Mouse (Mus musculus) forebrain, postnatal 0 days (tissue): Measurements from ENCODE around the gene Hoxd3. TPM values are rescaled to one million over a fixed set of nuclear protein-coding genes. Genes with fewer than 3 reads are reported as not detected.

ENCODE experiments used
- ATAC-seq: fragments of 200-750 bp; cut with Nextera tagmentation; 2 replicates; pipeline ENCODE4 v1.8.0; 2017; ENCODE audit warnings: mild to moderate bottlenecking, moderate library complexity
- DNase-seq: peaks from one replicate; pipeline ENCODE4 v3.0.0-alpha.2; 2015
- H3K27ac ChIP-seq: fragments of 300-500 bp; sonication (generic); 2 replicates; pipeline ENCODE4 v1.5.1; 2014; ENCODE audit warnings: low read depth, mild to moderate bottlenecking, antibody characterized with exemption, low read length, moderate library complexity, mixed read lengths
- H3K27me3 ChIP-seq: fragments of 300-500 bp; sonication (generic); 2 replicates; pipeline ENCODE4 v1.6.1; 2014; ENCODE audit warnings: mild to moderate bottlenecking, low read length, mixed read lengths; ENCODE audit not compliant: insufficient read depth
- H3K36me3 ChIP-seq: fragments of 300-500 bp; sonication (generic); 2 replicates; pipeline ENCODE4 v1.6.1; 2014; ENCODE audit warnings: mild to moderate bottlenecking, moderate library complexity; ENCODE audit not compliant: insufficient read depth
- H3K4me1 ChIP-seq: fragments of 300-500 bp; sonication (generic); 2 replicates; pipeline ENCODE4 v1.6.1; 2014; ENCODE audit warnings: antibody characterized with exemption; ENCODE audit not compliant: insufficient read depth
- H3K4me2 ChIP-seq: fragments of 300-500 bp; sonication (generic); 2 replicates; pipeline ENCODE4 v1.6.1; 2014; ENCODE audit warnings: low read depth, mild to moderate bottlenecking, moderate library complexity
- H3K4me3 ChIP-seq: fragments of 300-500 bp; sonication (generic); 2 replicates; pipeline ENCODE4 v1.5.1; 2014; ENCODE audit warnings: low read depth, low read length, mixed read lengths
- H3K9ac ChIP-seq: fragments of 300-500 bp; sonication (generic); 2 replicates; pipeline ENCODE4 v1.6.1; 2014; ENCODE audit warnings: mild to moderate bottlenecking
- H3K9me3 ChIP-seq: fragments of 300-500 bp; sonication (generic); 2 replicates; pipeline ENCODE4 v1.6.1; 2016; ENCODE audit warnings: low read length
- CTCF ChIP-seq: sonication (generic); IDR thresholded peaks from 2 replicates; pipeline ENCODE4 v1.5.1; 2016; ENCODE audit warnings: antibody characterized with exemption, control low read depth, low read depth
- WGBS: fragments of 180-500 bp; shearing (Covaris S2); extraction: QIAGEN DNeasy Blood & Tissue Kit; methylation state at CpG from one replicate; pipeline ENCODE4 v1.1.7; 2014; 5-methylcytosine and 5-hydroxymethylcytosine counted together
- polyA plus RNA-seq: library from polyadenylated mRNA; unstranded; fragments of >200 nt; fragmentation: Nextera tagmentation; extraction: Ambion mirVana; gene quantifications from 2 replicates; pipeline ENCODE4 v1.2.1, GENCODE M21; 2015
- total RNA-seq: library from RNA; depleted of rRNA; stranded (reverse); fragments of >200 nt; gene quantifications from 2 replicates; pipeline ENCODE4 v1.2.3, GENCODE M21; 2014

The Hoxd3 gene
- total and polyA plus RNA-seq, 2 experiments from 2014 or later: not detected

DNA sequence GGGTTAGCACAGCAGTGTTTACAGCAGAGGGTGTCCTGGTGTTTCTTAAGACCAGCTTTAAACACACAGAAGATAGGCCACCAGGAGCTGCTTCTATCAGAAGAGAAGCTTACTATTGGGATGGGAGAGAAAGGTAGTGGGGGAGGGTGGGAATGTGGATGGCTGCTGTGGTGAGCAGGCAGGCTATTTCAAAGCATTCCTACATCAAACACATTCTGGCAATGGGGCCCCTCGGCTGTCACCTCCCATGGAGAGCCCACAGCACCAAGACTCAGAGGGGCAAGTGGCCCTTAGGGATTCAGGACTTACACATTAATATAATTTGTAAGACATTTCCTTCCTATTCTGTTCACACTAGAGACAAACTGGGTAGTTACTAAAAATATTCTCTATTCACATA is 48.4 kb downstream of the Hoxd3 start:
- no peak overlapping the region for H3K9ac ChIP-seq
- H3K4me2 ChIP-seq: no peak overlapping the region
- H3K9me3 ChIP-seq: 0 out of 2 replicates have a peak, but pooled peaks cover 3% of the 10 kb centered on the region
- no peak overlapping the region for H3K27ac ChIP-seq
- ATAC-seq (no peak), DNase-seq (no peak)
- 0 out of 2 replicates have a peak, but pooled peaks cover 3% of the 10 kb centered on the region for H3K4me1 ChIP-seq
- H3K36me3 ChIP-seq: no peaks in the 10 kb centered on the region
- H3K4me3 ChIP-seq: no peak overlapping the region
- WGBS: 0% methylated on average over 1 of the region's 1 CpGs
- no peak for TF ChIP-seq CTCF
- peaks cover 83% of the 10 kb centered on the region for H3K27me3 ChIP-seq

GRCm38 (mm10) chr2:74761941-74762340 is 50.2 kb downstream of the Hoxd3 start:
- 3% methylated on average over 13 of the region's 13 CpGs for WGBS
- ATAC-seq (no peak), DNase-seq (no peak)
- H3K9me3 ChIP-seq: no peaks in the 10 kb centered on the region
- no peak overlapping the region for H3K4me3 ChIP-seq
- no peaks in the 10 kb centered on the region for H3K36me3 ChIP-seq
- 0 out of 2 replicates have a peak, but pooled peaks cover 3% of the 10 kb centered on the region for H3K4me1 ChIP-seq
- H3K4me2 ChIP-seq: no peak overlapping the region
- H3K9ac ChIP-seq: no peak overlapping the region
- no peak for TF ChIP-seq CTCF
- H3K27me3 ChIP-seq: peaks cover 77% of the 10 kb centered on the region
- no peak overlapping the region for H3K27ac ChIP-seq

DNA sequence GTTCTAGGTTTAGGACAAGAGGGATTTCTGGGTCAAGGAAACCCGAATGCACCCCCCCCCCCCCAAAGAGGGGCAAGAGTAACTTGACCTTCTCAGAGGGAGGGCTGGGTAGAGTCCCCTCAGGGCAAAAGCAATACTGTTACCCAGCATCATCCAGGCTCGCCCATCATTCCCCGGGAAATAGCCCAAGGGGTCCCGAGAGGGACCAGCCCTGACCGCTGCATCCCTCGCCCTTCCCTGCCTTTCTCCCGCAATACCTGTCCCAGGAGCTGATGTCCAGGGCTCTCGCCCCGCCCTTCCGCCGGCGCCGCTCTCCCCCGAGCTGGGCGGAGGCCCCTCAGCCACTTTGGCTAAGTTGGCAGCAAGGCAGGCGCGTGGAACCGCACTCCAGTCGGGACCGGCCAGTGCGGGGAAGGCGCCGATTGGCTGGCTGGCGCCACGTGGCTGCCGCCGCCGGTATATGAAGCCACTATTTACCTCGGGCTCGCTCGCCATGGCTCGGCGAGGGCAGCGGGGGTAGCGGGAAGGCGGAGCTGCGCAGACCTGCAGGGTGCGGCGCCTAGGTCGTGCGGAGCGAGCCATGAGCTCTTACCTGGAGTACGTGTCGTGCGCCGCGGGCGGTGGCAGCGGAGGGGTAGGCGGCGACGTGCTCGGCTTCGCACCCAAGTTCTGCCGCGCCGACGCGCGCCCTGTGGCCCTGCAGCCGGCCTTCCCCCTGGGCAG is 51.0 kb downstream of the Hoxd3 start, which contains the start of gene Hoxd1:
Gene Hoxd1 (plus strand): TSS at position 459 of the 723 bp plus-strand sequence.
- no peak for TF ChIP-seq CTCF

GRCm38 (mm10) chr2:74763245-74763735 is 51.6 kb downstream of the Hoxd3 start:
- no peak for DNase-seq
- Histone ChIP-seq H3K27ac (no peak overlapping the region), H3K4me3 (peak overlapping the region; percentile 43), H3K4me2 (peak overlapping the region; percentile 90), H3K9me3 (no peaks in the 10 kb centered on the region), H3K9ac (0 out of 2 replicates have a peak overlapping the region, but pooled peaks have one; percentile 3), H3K36me3 (no peaks in the 10 kb centered on the region), H3K27me3 (peaks cover 65% of the 10 kb centered on the region), H3K4me1 (0 out of 2 replicates have a peak, but pooled peaks cover 3% of the 10 kb centered on the region)
- no peak for TF ChIP-seq CTCF
- ATAC-seq: peak; percentile 27; the same call in 1 of the 2 replicates
- 4% methylated on average over 47 of the region's 53 CpGs for WGBS

More for the DNA sequence above, 51.0 kb downstream of the Hoxd3 start, which contains the start of gene Hoxd1:
- Histone ChIP-seq H3K4me1 (0 out of 2 replicates have a peak, but pooled peaks cover 3% of the 10 kb centered on the region), H3K36me3 (no peaks in the 10 kb centered on the region), H3K27me3 (peaks cover 69% of the 10 kb centered on the region), H3K9ac (0 out of 2 replicates have a peak within 1 kb of the TSS, but pooled peaks have one; percentile 3), H3K4me3 (peak within 1 kb of the TSS; percentile 43), H3K27ac (no peak within 1 kb of the TSS), H3K4me2 (peak within 1 kb of the TSS; percentile 90), H3K9me3 (no peaks in the 10 kb centered on the region)
- under 1% methylated on average over 56 of the region's 61 CpGs for WGBS
- ATAC-seq (peak; percentile 58; the same call in 1 of the 2 replicates), DNase-seq (no peak)

GRCm38 (mm10) chr2:74763976-74764375 is 52.2 kb downstream of the Hoxd3 start:
- Histone ChIP-seq H3K27me3 (peaks cover 70% of the 10 kb centered on the region), H3K4me1 (0 out of 2 replicates have a peak, but pooled peaks cover 3% of the 10 kb centered on the region), H3K9me3 (no peaks in the 10 kb centered on the region), H3K27ac (no peak overlapping the region), H3K9ac (no peak overlapping the region), H3K4me2 (no peak overlapping the region), H3K4me3 (no peak overlapping the region), H3K36me3 (no peaks in the 10 kb centered on the region)
- no peak for TF ChIP-seq CTCF
- ATAC-seq (no peak), DNase-seq (no peak)
- WGBS: 50% methylated on average over 10 of the region's 10 CpGs

DNA sequence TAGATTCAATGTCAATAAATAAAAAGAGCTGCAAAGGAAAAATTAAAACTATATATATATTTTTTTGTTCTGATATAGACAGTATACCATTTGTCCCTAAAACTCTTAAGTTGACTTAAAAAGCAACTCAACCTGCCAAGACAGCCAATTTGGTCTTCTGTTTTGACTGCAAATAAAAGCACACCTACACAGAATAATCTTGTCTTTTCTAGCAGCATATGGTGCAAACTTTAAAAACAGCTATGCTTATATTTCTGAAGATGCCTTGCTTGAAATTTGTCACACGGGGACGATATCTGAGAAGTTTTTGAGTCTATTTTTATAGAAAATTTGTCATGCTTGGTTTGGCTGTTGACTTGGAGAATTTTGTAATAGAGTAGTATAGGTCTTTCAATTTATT is 62.6 kb downstream of the Hoxd3 start:
- H3K9me3 ChIP-seq: no peaks in the 10 kb centered on the region
- H3K27ac ChIP-seq: no peak overlapping the region
- peaks cover 6% of the 10 kb centered on the region; the same call in 1 of the 2 replicates for H3K27me3 ChIP-seq
- H3K36me3 ChIP-seq: no peaks in the 10 kb centered on the region
- WGBS: 80% methylated on average over 2 of the region's 2 CpGs
- no peak for ATAC-seq
- H3K9ac ChIP-seq: no peak overlapping the region
- H3K4me1 ChIP-seq: no peaks in the 10 kb centered on the region
- no peak overlapping the region for H3K4me3 ChIP-seq
- TF ChIP-seq CTCF: no peak
- DNase-seq: no peak
- no peak overlapping the region for H3K4me2 ChIP-seq
